Mouse (Mus musculus) regulatory T cell (primary cell): ENCODE results near the gene 1700012A03Rik.

Experiments used
- in situ Hi-C: fragments of 300-600 bp; cut with MboI, MseI; formaldehyde crosslinking; loops from one replicate; pipeline ENCODE4 v1.15.1; 2025; ENCODE audit warnings: high pct_unique_total_duplicates

The 1700012A03Rik gene

DNA sequence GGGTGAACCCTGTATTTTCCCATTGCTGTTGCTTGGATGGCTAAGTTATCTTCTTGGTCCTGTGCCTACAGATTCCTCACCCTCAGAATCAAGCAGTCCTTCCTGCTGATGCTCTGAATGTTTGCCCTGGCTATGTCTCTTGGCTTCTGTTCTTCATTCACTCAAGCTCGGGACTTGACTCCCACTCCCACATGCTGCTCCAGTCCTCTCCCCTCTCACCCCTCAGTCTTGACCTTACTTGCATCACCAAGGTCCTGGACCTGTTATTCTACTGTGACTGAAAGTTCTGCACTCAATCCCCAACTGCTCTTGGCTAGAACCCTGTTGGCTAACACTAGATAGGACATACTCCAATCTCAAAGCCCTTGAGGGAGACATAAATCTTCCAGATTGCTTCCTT is 22.1 kb downstream of the 1700012A03Rik start:
- in situ Hi-C loops, result no loop called here

DNA sequence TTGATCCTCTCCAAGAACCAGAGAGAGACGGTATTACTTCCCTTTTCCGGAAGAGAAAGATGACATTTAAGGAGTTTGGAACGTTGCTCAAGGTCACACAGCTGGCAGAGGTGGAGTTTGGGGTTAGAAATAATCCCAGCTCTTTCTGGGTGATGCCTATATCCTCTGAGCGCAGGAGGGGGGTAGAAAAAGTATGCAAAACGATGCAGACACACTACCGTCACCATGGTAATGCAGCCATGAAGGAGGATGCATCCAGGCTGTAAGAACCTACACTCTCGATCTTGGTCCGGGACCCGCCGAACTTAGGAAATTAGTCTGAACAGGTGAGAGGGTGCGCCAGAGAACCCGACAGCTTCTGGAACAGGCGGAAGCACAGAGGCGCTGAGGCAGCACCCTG is 43.3 kb downstream of the 1700012A03Rik start:
- in situ Hi-C loops, result no loop called here

DNA sequence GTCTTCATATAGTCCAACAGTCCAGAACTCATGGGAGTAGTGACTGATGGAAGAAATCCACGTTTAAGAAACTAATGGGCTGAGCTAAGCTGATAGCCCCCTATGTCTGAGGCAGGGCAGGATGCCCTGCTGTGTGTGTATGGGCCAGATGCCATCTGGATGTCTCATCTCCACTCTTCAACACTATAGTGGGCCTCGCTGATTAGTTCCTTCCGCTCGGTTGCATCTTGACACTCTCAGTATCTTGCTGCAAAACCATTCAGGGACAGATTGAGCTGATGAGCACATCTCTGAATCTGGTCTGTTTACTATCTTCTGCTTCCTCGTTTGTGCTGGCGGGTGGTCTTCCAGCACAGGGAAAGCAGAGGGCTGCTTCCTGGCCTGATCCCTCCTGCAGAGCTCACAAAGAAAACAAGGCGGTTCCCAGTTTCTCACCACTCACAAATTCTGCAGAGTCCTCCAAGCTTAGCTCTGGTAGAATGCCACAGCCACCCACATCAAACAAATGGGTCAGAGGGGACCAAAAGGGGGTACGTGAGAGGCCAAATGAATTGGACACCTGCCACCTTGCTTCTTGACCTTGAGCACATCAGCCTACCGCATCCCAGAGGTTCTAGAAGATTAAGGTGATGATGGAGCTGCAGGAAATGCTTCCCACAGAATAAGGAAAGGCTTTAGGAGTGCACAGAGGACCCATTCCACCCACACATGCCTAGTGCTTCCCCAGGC is 55.7 kb downstream of the 1700012A03Rik start:
- in situ Hi-C loops, result no loop called here
